Mouse (Mus musculus) megakaryocyte, embryonic 14.5 days (primary cell): ENCODE data around the gene Fermt3.

ENCODE experiments used
- FLI1 ChIP-seq: IDR thresholded peaks from 2 replicates; pipeline ENCODE4 v1.6.1; 2012; ENCODE audit warnings: low read length, inconsistent platforms, mixed read lengths
- GATA1 ChIP-seq: IDR thresholded peaks from 3 replicates; pipeline ENCODE4 v1.6.1; 2012; ENCODE audit warnings: mixed read lengths, low read length, inconsistent platforms, borderline replicate concordance

GRCm38 (mm10) chr19:6949951-6950350 is 69.3 kb downstream of the Fermt3 start:
- TF ChIP-seq GATA1 (no peak), FLI1 (no peak)
